10 mouse cellular contexts compared by ENCODE assay signal in the genomic region with DNA sequence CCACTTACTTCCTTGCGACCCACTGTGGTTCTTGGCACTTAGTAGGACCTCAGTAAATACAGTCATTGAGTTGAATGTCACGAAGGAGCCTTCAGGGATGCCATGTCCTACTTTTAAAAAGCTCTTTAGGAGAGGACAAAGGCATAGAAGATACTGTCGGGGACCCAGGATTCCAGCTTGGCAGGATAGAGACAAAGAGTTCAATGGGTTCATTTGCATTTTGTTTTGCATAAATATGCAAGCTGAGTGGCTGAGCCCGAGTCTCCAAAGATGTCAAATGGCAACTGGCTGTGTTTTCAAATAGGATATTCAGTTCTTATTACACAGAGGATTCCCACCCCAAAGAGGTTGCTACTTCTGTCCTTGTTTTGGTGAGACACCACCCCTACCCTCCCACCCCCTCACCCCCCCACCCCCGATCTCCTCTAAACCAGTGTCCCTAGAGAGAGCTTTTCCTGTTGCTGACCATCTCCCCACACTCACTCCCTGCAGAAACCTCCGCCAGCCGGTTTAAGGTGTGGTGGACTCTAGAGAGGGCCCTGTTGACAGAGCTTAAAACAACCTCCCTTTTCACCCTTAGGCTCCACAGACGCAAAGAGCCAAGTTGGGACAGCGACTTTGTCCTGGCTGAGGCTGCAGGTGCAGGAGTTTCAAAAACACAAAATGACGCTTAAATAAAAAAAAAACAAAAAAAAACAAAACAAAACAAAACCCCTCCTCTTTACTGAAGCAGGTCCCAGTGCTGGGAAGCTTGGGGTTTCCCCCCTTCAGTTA. TPM values are rescaled to one million over a fixed set of nuclear protein-coding genes. Genes with fewer than 3 reads are reported as not detected.
DNase-seq lines count a peak whose midpoint lies in the region; ATAC-seq and TF ChIP-seq lines count a peak whose summit lies in the region.
"Had no signal": no experiment of that assay in that cellular context is flagged by ENCODE, and none has a peak within 500 bp of the region (broad histone marks: within the 10 kb centered on the region; RNA-seq: fewer than 3 reads in every experiment).

No protein-coding gene starts in this region.

- peak; percentile 69 for ATAC-seq in forebrain, embryonic 11.5 days (replicated peaks; ENCODE audit: low FRiP score)
- 0 out of 2 replicates have a peak, but pooled peaks have one; percentile 40 for ATAC-seq in intestine, embryonic 14.5 days (replicated peaks; ENCODE audit: low FRiP score, low TSS enrichment, low read depth)
- ATAC-seq in stomach, embryonic 14.5 days (ENCODE audit: insufficient number of reproducible peaks, insufficient read depth, low FRiP score, low read depth) = no peak

- DNase-seq in layer of hippocampus, adult 2 months (ENCODE audit: low spot score in 2 of 2) = no peak
- no peak for DNase-seq in layer of hippocampus, postnatal 25 days (ENCODE audit: extremely low spot score in 1 of 2, low spot score in 1 of 2)
- DNase-seq in forebrain, embryonic 11.5 days (ENCODE audit: low spot score) = no peak
- DNase-seq in intestine, embryonic 14.5 days (ENCODE audit: low spot score) = no peak
- no peak for DNase-seq in urinary bladder, postnatal 10 days (ENCODE audit: low spot score)
- no peak for DNase-seq in B cell, adult 2 months
- DNase-seq: kidney, postnatal 10 days had no signal

- peak overlapping the region; percentile 2; the same call in 1 of the 2 replicates for H3K4me3 ChIP-seq in layer of hippocampus, adult 2 months
- H3K4me3 ChIP-seq in forebrain, embryonic 11.5 days (ENCODE audit: low read depth, low read length) = no peak overlapping the region
- no peak overlapping the region for H3K4me3 ChIP-seq in intestine, embryonic 14.5 days (ENCODE audit: low read depth, low read length)
- no peak overlapping the region for H3K4me3 ChIP-seq in stomach, embryonic 14.5 days (ENCODE audit: low read depth, low read length)
- H3K4me3 ChIP-seq: limb, embryonic 15.5 days; myocyte had no signal

- no peaks in the 10 kb centered on the region; the same call in 1 of the 2 replicates for H3K27me3 ChIP-seq in forebrain, embryonic 11.5 days (ENCODE audit: control insufficient read depth, insufficient read depth, low read length)
- H3K27me3 ChIP-seq in intestine, embryonic 14.5 days (replicated peaks; ENCODE audit: control insufficient read depth, insufficient read depth, low read length) = no peaks in the 10 kb centered on the region
- H3K27me3 ChIP-seq in stomach, embryonic 14.5 days (ENCODE audit: control insufficient read depth, insufficient read depth, low read length) = no peaks in the 10 kb centered on the region
- H3K27me3 ChIP-seq: limb, embryonic 15.5 days had no signal

- peak overlapping the region; percentile 61; the same call in 1 of the 2 replicates for H3K27ac ChIP-seq in layer of hippocampus, adult 2 months
- H3K27ac ChIP-seq in forebrain, embryonic 11.5 days (ENCODE audit: low read depth, low read length) = peak overlapping the region; percentile 75
- no peak overlapping the region for H3K27ac ChIP-seq in intestine, embryonic 14.5 days (ENCODE audit: low read depth)
- no peak overlapping the region for H3K27ac ChIP-seq in stomach, embryonic 14.5 days (ENCODE audit: low read length)
- H3K27ac ChIP-seq: limb, embryonic 15.5 days had no signal

- H3K4me1 ChIP-seq in forebrain, embryonic 11.5 days (replicated peaks; ENCODE audit: control insufficient read depth, insufficient read depth, low read length) = peaks cover 7% of the 10 kb centered on the region; the same call in 1 of the 2 replicates
- H3K4me1 ChIP-seq in intestine, embryonic 14.5 days (replicated peaks; ENCODE audit: control insufficient read depth, insufficient read depth, low read length) = no peaks in the 10 kb centered on the region; the same call in 1 of the 2 replicates
- H3K4me1 ChIP-seq in stomach, embryonic 14.5 days (ENCODE audit: control insufficient read depth, insufficient read depth, low read length) = peaks cover 5% of the 10 kb centered on the region; the same call in 1 of the 2 replicates

- TF ChIP-seq CTCF in layer of hippocampus, adult 2 months (conservative IDR thresholded peaks at IDR 0.05) = no peak

- 10% methylated on average over 10 of the region's 10 CpGs for WGBS in forebrain, embryonic 11.5 days
- 22% methylated on average over 10 of the region's 10 CpGs for WGBS in intestine, embryonic 14.5 days
- WGBS in stomach, embryonic 14.5 days = 20% methylated on average over 10 of the region's 10 CpGs

- H3K9ac ChIP-seq in forebrain, embryonic 11.5 days (ENCODE audit: low read length) = peak overlapping the region; percentile 23; the same call in 1 of the 2 replicates
- no peak overlapping the region for H3K9ac ChIP-seq in intestine, embryonic 14.5 days (ENCODE audit: low read length)
- H3K9ac ChIP-seq in stomach, embryonic 14.5 days (replicated peaks; ENCODE audit: low read depth, low read length) = no peak overlapping the region
- H3K9ac ChIP-seq: limb, embryonic 15.5 days had no signal

- peak overlapping the region; percentile 40; the same call in 1 of the 2 replicates for H3K4me2 ChIP-seq in forebrain, embryonic 11.5 days (ENCODE audit: low read depth, low read length, severe bottlenecking)
- H3K4me2 ChIP-seq in intestine, embryonic 14.5 days (ENCODE audit: low read length) = peak overlapping the region; percentile 22
- peak overlapping the region; percentile 16; the same call in 1 of the 2 replicates for H3K4me2 ChIP-seq in stomach, embryonic 14.5 days (replicated peaks; ENCODE audit: low read depth, low read length)
- H3K4me2 ChIP-seq: limb, embryonic 15.5 days had no signal

- no peaks in the 10 kb centered on the region for H3K9me3 ChIP-seq in forebrain, embryonic 11.5 days (ENCODE audit: control insufficient read depth, low read length)
- no peaks in the 10 kb centered on the region for H3K9me3 ChIP-seq in intestine, embryonic 14.5 days (ENCODE audit: control insufficient read depth, low read length)
- no peaks in the 10 kb centered on the region for H3K9me3 ChIP-seq in stomach, embryonic 14.5 days (ENCODE audit: control insufficient read depth, low read depth, low read length)
- H3K9me3 ChIP-seq: limb, embryonic 15.5 days had no signal

- H3K36me3 ChIP-seq in forebrain, embryonic 11.5 days (ENCODE audit: control insufficient read depth, insufficient read depth, low read length) = no peaks in the 10 kb centered on the region
- no peaks in the 10 kb centered on the region for H3K36me3 ChIP-seq in intestine, embryonic 14.5 days (ENCODE audit: control insufficient read depth, insufficient read depth, low read length)
- no peaks in the 10 kb centered on the region for H3K36me3 ChIP-seq in stomach, embryonic 14.5 days (ENCODE audit: control insufficient read depth, insufficient read depth, low read length)
- H3K36me3 ChIP-seq: limb, embryonic 15.5 days had no signal

RNA-seq across cellular contexts. Expression of gene Sox9, which starts 57.9 kb away (rescaled TPM):
- total RNA-seq in layer of hippocampus, adult 2 months (2021) = 10 to 100 TPM; 27.7 to 31.5 TPM
- 10 to 100 TPM; 28.9 to 34.3 TPM for total RNA-seq in layer of hippocampus, postnatal 25 days (2021)
- 165 and 180 TPM in 2 replicates for polyA plus RNA-seq in forebrain, embryonic 11.5 days (2014; fragmentation: Nextera tagmentation; extraction: Ambion mirVana)
- polyA plus RNA-seq in intestine, embryonic 14.5 days (2014; fragmentation: Nextera tagmentation; extraction: Ambion mirVana) = 38.9 and 44.9 TPM in 2 replicates
- 35.2 and 41.2 TPM in 2 replicates for polyA plus RNA-seq in stomach, embryonic 14.5 days (2014; fragmentation: Nextera tagmentation; extraction: Ambion mirVana)

Comparison
In these comparisons a context has a peak if more than half of its experiments do, and no peak if none do; other contexts are left out.
1. H3K27ac ChIP-seq: peak in layer of hippocampus, adult 2 months (single experiment) and forebrain, embryonic 11.5 days (single experiment); none in intestine, embryonic 14.5 days (single experiment) and stomach, embryonic 14.5 days (single experiment).
2. Peak in every context shown above with its lines, with median percentiles within 50 percentile points of each other: H3K4me2 ChIP-seq.